Mouse (Mus musculus): ENCODE measurements around the gene Rassf6.
"Not testable (repeated sequence)": the region's sequence is repeated elsewhere in the genome, so short reads cannot be mapped to it uniquely, and the experiment has no call there.

Rassf6 gene

DNA sequence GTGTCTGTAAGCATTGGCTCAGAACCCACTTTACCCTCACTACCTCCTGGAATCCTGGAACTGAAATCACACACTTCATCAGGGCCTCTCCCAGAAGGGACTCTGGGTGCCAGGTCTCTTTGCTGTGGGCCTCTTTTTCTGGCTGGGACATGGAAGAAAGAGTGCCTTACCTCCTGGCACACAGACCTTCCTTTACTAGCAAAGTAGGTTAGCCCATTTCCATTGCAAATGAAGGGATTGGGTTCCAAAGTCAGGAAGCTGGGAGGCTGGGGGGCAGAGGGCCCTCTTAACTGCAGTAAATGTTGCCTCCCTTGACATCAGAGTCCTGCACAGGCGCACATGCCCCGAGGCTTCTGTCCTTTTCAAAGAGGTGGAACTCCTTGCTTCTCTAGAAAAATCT, 17.2 kb downstream of the Rassf6 start:
- DNase-seq: no peak

DNA sequence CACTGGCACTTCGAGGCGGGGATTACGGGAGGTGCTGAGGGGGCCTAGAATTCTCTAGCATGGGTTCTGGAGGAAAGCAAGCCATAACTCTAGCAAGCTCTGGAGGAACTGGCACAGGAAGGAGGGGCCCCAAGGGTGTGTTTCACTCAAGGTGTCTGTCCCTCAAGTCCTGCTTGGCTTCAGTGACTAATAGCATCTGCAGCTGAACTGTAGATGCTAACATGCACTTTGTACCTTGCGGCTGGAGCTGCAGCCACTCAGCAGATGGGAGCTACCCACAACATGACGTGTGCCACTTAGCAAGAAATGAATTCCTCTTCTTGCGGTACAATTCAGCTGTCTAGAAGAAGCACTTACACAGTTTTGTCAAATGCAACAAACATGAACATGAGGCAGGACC, 18.7 kb downstream of the Rassf6 start:
- no peak for DNase-seq

DNA sequence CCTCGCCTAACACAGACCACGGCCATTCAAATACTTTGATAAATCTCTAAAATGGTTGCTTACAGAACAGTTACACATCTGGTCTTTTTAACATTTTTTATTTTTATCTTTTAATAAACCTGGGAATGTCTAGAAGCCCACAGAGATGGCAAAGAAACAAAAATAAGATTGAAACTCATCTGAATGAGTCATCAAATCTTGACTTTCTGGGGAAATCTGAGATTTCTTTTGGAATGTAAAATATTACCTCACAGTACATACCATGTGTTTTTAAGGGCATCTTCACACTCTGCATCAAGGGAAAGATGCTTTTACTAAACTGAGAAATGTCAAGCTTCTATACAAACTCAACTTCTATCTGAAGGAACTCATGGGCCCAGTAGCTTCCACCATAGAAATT, 19.1 kb downstream of the Rassf6 start:
- DNase-seq: no peak

DNA sequence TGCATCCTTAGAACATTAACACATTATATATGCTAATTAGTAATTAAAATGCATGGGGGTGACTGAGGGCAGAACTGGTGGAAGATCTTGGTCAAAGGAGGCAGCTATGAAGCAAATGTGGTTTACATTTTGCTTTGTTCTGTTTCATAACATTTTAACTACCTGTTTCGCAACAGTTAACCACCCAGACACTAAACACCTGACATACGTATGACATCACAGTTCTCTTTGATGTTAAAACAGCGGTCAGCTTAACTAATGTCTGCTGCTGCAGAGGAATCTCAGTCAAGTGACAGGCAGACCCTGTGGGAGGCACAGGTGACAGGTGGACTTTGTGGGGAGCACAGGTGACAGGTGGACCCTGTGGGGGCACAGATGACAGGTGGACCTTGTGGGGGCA, 22.6 kb downstream of the Rassf6 start:
- no peak for DNase-seq

DNA sequence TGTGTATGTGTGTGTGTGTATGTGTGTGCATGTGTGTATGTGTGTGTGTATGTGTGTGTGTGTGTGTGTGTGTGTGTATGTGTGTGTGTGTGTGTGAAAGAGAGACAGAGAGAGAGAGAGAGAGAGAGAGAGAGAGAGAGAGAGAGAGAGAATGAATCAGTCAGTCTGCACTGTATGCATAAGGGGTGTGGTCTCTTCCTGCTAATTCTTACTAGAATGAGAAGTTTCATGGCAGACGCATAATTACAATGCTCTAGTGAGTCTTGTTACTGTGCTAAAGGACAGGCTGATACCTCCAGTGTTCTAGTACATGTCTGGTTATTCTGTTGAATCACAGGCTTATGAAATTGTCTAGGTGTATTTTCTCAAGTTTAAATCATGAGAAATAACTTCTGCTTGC, 27.7 kb downstream of the Rassf6 start:
- not testable (repeated sequence) for DNase-seq

DNA sequence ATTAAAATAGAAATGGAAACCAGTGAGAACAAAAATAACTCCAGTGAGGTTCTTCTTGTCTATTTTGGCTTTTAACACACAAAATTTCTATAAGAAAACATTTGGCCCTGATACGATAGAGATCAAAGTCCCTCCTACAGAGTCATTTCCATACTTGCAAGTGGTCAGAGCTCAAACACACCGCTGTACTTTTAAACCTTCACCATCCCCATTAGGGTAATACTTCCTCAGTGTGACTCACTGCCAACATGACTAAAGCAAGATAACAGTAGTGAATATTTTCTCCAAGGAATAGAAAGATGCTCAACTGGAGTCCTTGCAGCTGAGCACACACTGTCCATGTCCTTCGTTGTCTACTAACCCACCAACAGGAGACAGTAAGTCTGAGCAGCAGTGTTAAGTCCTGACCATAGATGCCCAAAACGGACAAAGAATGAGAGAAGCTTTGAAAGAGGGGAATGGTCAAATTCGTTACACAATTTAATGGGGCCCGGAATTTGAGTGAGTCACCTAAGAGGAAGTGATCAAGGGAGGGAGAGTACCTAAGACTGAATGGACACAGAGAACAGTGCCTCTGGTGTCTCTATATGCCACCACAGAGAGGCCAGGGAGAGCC, 28.4 kb downstream of the Rassf6 start:
- no peak for DNase-seq

DNA sequence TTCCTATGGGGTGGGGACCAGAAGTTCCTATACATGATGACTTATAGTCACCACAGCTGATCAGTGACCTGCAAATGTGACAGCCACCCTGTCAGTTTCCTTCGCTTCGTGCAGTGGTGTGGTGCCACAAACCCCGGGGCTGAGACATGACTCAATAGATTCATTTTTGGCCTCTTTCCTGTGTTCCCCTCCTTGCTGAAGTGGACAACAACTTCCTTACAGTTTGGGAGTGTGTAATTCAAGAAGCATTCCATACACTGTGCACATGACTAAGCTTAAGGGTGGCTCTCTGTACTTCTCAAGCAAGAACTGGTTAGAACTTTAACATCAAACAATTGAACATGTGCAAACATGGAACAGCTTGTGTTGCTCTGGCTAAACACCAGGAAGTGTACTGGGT, 29.1 kb downstream of the Rassf6 start:
- no peak for DNase-seq

DNA sequence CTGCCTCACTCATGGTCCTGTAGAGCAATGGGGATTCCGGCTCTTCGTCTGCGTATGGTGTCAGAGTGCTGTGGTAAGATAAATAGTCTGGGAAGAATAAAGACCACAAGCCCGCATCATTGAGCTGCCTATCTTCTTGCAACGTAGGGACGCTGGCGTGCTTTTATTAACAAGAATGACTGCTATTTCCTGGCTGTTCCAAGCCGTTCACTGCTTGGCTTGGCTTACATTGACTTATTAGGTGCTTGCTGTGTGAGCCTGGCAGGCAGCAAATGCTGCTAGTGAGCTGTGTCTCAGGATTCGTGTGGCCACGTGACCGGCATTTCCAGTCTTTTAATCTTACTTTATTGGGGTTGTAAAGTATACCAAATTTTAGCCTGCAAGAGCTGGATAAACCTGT, 31.6 kb downstream of the Rassf6 start:
- no peak for DNase-seq

DNA sequence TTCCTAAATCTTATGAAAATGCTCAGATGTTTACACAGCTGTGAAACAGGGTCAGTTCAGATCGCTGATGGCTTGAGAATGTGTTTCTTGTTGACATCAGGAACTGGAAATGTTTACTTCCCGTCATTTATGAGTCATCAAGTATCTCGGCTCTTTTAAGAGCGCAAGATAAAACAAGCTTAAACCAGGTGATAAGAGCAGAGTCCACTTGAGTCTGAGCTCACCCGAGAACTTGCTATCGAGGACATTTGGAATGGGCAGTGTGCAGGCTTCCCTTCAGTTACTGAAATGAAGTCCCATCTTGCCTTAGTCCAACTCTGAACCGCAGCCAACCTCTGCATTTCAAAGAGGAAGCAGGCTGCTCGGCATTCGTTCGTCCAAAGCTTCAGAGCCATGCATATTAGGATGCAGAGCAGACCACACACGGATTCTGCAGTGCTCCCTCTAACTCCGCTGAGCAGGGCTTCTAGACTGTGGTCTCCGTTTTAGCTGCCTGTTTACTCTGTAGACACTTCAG, 37.0 kb downstream of the Rassf6 start:
- no peak for DNase-seq

DNA sequence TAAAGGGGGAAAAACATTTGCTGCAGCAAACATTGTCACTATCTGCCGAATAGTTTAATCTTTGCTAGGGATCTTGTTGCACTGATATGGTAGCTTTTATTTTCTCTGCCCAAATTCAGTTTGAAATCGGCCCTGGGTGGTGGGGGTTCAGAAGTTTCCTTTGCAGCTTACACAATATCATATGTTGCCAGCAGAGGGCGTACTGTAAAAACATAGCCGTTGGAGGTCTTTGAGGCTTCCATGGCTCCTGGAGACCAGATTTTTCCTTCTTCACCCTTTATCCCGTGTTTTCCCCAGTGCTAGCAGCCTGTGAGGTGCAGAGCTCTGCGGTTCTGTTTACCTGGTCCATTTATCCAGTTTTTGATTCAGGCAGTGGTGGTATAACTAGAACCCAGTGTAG, 39.0 kb downstream of the Rassf6 start:
- DNase-seq: no peak

DNA sequence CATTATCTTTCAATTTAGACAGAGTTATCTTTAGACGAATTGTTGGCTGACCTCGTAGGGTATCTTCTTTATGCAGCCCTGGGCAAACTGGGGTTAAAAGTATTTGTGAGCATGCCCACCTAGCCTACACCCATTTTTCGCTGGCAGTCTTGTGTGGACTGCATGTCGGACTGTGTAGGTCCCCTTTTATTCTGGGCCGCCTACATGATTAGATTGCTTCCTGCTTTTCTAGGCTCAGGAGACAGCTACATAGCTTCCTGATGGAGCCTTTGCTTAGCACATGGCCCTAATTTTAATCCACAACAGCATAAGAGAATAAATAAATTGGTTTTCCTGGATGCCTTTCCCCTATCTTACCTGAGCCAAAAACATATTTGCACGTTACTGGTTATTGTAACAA, 44.3 kb downstream of the Rassf6 start:
- DNase-seq: no peak

DNA sequence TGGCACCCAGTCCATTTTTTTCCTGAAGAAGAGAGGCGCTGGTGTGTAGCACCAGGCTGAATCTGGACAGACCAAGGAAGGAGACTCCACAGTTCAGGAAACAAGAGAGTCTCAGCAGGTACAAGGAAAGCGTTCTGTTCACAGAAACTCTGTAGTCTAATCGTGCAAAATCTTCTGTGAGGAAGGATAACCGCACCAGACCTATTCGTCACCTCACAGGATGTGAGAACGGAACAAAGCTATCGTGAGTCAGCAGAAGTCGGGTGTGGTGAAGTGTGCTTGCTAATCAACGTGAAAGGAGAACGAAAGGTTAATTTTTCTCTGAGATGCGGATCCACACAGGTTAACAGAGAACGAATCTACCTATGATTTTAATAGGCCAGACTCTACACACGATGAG, 45.5 kb downstream of the Rassf6 start:
- DNase-seq: no peak

DNA sequence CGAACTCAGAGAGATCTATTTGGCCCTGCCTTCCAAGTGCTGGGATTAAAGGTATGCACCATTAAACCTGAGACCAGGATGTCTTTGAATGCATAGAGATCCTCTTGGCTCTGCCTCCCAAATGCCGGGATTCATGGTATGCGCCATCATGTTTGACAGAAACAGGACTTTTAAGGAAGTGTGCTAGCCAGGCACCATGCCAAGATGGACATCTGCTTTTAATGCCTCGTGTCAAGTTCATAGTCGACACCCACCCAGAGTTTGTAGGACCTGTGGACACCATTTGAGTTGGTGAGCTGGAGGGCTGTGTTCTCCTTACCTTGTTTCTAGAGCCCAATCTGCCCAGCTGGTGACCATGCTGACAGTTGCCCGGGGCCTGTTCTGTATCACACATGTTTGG, 48.5 kb downstream of the Rassf6 start:
- DNase-seq: no peak

DNA sequence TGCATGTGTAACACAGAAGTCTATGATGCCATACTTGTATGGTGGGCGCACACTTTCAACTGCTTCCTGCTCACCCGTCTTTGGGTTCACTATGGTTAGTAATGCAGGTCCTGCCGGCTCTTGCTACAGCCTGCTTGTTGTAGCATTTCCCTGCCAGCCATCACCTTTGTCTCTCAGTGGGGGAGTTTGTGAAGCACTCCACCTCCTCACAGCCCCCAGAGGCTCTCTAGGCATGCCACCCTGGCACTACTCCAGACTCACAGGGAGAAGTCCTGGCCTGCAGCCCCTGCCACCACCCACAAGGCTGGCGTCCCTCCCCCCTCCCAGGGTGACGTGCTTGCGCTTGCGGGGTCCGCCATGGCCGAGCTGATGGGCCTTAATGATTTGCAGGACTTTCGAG, 49.8 kb downstream of the Rassf6 start:
- no peak for DNase-seq

DNA sequence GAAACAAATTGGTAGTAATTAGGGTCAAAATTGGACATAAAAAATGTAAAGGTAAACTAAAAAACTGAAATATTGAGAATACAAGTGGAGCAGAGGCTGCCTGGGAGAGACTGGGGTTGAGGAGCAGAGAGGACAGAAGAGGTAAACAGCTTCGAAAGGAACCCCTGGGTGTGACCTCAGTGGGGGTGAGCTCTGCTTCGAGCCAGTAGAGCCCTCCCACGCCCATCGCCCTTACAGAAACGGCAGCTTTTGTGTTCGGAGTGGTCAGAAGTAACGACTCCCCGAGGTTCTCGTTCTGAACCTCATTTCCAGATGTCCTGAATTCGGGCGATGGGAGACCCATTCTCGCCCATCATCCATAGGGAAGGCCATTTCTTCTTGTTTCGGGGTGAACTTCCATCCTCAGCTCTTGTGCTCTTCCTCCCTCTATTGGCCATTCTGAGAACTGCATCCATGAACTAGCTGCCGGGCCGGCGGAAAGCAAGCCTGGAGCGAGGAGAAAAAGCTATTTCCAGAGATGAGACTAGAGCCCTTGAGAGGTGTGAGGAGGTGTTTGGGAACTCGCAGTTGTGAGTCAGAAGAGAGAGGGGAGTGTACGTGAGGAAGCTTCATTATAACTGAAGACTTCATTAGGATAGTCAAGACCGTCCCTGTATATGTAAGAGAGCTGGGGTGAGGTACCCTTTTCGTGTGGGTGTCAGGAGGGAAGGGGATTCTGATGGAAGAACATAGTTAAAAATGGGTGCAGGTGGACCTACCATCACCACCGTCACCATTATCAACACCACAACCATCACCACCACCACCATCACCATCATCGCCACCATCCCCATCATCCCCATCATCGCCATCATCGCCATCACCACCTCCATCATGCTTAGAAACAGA, 51.5 kb downstream of the Rassf6 start:
- peak; percentile 28 for DNase-seq

DNA sequence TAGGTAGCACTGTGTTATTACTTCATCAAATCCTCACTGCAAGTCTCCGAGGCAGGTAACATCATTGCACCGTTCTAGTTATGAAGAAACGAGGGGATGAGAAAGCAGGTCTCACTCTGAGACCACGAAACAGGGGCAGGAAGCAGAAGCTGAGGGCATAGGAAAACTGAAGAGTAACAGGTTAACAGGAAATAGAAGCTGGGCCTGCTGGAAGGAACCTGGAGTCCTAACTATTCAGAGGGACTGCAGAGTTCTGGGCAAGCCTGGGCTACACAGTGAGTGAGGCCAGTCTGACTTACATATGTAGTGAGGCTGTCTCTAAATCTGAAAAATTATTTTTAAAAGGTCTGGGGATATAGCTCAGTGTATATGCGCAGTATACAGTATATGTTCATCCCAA, 52.4 kb downstream of the Rassf6 start:
- no peak for DNase-seq

DNA sequence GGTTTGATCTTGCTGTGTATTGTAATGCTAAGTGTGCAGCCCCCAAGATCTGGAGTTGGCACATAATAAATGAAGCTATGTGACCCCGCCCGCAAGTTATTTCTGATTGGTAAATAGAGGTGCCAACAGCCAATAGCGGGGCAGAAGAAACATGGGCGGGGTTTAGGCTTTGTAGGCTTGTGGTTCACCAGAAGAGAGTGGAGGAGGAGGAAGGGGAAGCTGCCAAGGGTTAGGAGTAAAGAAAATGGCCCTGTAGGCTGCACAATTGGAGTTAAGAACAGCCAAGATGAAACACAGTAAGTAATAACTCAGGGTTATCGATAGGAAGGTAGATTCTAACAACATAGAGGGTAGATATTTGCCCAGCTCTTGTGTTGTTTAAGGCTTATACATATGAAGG, 53.9 kb downstream of the Rassf6 start:
- no peak for DNase-seq

DNA sequence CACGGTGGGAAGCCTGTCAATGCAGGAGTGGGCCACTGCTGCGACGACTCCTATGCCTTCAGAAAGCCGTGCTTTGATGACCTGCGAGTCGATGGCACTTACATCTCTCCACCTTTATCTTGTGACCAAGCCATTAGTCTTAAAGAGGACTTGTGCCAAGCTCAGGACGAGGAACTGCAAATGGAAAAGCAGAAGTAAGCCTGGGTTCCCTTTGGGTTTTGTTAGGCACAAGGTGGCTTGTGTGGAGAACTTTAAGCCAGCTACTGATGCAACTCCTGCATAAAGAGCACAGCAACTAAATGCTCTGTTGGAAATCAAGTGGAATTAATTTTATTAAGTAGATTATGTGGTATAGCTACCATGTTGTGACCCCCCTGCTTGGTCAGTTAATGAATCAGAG, 55.7 kb downstream of the Rassf6 start:
- DNase-seq: no peak

DNA sequence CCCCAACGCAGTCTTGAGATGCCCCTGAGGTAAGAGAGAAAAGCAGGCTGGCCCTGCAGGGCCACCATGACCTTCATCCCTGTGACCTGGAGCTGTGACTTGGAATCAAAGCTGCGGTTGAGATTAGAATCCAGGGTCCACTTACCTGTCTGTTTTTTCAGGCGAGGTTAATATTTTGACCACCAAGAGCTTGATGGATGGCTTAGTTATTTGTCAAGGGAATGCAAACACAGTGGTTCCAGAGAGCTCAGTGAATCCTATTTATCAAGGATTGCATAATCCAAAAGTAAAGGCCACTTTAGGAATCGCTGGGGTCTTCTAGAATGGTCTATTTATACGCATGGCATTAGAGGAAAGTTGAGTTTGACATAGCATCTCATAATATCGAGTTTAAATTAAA, 58.3 kb downstream of the Rassf6 start:
- no peak for DNase-seq

DNA sequence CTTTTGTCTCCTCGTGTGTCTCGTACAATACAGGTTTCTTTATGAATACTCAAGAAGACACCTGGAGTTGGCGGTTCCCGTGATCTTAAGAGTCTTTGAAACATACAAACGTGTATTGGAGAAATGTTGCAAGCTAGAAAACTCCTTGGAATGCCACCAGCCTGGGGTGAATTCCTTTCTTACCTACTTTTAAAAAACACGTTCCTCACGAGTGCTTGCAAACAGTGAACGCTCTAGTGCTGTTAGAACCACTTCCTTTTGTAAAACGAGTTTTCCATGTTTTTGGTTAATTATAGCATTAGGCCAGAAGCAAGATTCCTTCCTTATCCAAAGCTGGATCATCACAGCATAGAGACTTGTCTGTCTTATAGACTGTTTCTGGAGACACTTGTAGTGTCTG, 60.9 kb downstream of the Rassf6 start:
- DNase-seq: no peak

DNA sequence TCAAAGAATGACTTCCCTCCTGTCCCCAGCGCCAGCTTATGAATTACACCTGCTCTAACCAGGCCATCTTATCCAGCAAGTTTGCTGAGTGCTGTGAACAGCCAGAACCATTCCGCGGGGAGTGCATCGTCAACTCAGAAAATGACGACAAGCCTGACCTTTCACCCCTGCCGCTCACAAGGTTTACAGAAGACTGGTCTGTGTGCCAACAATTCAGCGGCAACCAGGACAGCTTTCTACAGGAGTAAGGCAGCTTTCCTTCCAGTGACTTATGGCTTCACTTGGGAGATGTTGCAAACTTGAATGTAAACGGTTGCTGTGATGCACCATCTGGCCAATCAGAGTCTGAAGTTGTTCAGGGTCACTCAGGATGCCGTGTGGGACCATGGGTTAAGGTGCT, 62.7 kb downstream of the Rassf6 start:
- no peak for DNase-seq

DNA sequence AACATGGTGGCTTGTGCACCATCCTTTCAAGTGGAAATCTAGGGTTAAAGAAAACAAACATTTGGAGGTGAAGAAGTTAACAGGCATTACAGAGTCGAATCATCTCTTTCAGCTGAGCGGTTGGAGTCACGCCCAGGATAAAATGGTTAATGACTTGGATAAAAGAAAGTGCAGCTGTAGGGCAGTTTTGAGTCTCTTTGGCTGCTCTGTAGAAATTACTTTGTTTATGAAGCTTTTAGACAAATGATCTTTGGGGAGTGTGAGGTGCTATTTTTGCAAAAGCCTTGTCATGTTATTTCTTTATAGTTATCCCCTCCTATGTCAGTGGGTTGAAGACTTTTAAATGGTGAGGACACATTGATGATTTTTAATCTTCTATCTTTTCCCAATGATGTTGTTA, 69.2 kb downstream of the Rassf6 start:
- no peak for DNase-seq

DNA sequence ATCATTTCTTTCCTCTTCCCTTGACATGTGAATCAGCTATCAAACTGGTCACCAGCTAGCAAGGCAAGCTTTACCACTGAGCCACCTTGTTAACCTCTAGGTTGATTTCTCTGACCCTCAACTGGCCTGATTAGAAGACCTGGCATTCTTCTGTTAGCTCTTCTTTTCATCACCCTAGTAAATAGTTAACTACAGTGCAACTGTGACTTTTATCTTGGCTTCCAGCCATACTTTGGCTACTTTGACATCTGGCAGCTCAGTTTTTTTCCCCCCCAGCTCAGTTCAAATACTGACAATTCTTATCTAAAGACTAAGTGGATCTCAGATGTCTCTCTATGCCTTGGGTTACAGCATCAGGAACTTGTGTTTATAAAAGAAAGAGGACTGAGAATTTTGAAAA, 72.1 kb downstream of the Rassf6 start:
- no peak for DNase-seq

DNA sequence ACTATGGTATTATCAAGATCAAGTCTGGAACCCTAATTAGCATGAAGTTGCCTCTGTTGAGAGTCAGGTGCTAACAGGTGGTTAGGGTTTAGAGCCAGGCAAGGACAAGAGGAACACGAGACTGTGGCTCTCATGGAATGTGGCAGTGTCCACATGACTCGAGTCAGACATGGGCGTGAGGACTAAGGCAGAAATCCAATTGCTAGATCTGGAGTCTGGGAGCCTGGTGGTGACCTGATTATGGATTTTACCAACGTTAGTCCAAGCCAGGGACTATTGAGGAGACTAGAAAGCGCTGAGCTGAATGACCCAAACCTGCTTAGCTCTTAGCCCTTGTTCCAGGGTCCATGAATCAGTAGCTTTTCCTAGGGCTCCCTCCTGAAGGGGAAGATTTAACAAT, 72.7 kb downstream of the Rassf6 start:
- no peak for DNase-seq

DNA sequence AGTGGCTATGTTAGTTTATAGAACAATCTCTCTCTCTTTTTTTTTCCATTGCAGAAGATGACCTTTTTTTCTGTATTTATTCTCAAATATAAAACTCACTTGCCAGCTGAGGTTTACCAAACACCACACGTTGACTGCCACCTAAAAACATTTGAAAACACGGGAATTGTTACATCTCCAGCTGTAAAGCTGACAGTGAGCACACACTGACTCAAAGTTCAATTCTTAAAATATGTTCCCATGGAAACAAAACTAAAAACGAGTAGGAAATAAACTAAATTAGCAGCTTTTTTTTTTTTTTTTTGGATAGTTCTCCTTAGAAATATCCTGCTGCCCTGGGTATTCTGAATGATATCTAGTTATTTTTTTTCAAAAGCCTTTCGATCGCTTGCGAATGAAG, 75.3 kb downstream of the Rassf6 start:
- no peak for DNase-seq

Data from cerebellum, adult 11-12 months (tissue).